Mouse (Mus musculus) MEL (cell line): Measurements from ENCODE around the gene Hist2h3c1. TPM values are rescaled to one million over a fixed set of nuclear protein-coding genes. Genes with fewer than 3 reads are reported as not detected.

ENCODE experiments used
- DNase-seq: peaks from one replicate; pipeline ENCODE4 v3.0.0; 2011; ENCODE audit warnings: low read depth, low spot score
- H3K27ac ChIP-seq: 2 replicates; pipeline ENCODE4 v1.5.1; 2012; ENCODE audit warnings: low read depth, mild to moderate bottlenecking, control low read depth, low read length, moderate library complexity; ENCODE audit not compliant: control insufficient read depth
- H3K27me3 ChIP-seq, 2 experiments: fragments of 150-350 bp in 1 of 2; sonication (generic) in 1 of 2; 2 replicates each; pipeline ENCODE4 v1.6.1; 2012; ENCODE audit warnings: low read length in 2 of 2, mild to moderate bottlenecking in 2 of 2, improper control_type of control experiment in 1 of 2, moderate library complexity in 1 of 2; ENCODE audit not compliant: insufficient read depth in 2 of 2, control insufficient read depth in 1 of 2
- H3K36me3 ChIP-seq, 2 experiments: 2 replicates each; pipeline ENCODE4 v1.6.1; 2012 to 2014; ENCODE audit warnings: low read length in 2 of 2, improper control_type of control experiment in 1 of 2, inconsistent platforms in 1 of 2, mild to moderate bottlenecking in 1 of 2; ENCODE audit not compliant: insufficient read depth in 2 of 2, control insufficient read depth in 1 of 2
- H3K4me1 ChIP-seq, 2 experiments: fragments of 150-350 bp in 1 of 2; sonication (generic) in 1 of 2; 2 replicates each; pipeline ENCODE4 v1.6.1; 2012; ENCODE audit warnings: low read length in 2 of 2, improper control_type of control experiment in 1 of 2, mild to moderate bottlenecking in 1 of 2; ENCODE audit not compliant: insufficient read depth in 2 of 2, control insufficient read depth in 1 of 2
- H3K4me3 ChIP-seq, 2 experiments: fragments of 150-350 bp in 1 of 2; sonication (generic) in 1 of 2; 2 replicates each; pipeline ENCODE4 v1.5.1; 2012; ENCODE audit warnings: low read depth in 2 of 2, low read length in 2 of 2, mild to moderate bottlenecking in 2 of 2, moderate library complexity in 2 of 2, control low read depth in 1 of 2, improper control_type of control experiment in 1 of 2; ENCODE audit not compliant: control insufficient read depth in 1 of 2, insufficient read depth in 1 of 2
- H3K79me2 ChIP-seq: 2 replicates; pipeline ENCODE4 v1.6.1; 2012; ENCODE audit warnings: mild to moderate bottlenecking, low read length, moderate library complexity; ENCODE audit not compliant: control insufficient read depth, poor library complexity, insufficient read depth
- H3K9ac ChIP-seq: 2 replicates; pipeline ENCODE4 v1.6.1; 2012; ENCODE audit warnings: low read depth, mild to moderate bottlenecking, control low read depth, low read length, moderate library complexity; ENCODE audit not compliant: control insufficient read depth, poor library complexity, severe bottlenecking
- H3K9me3 ChIP-seq: fragments of 150-350 bp; sonication (generic); replicated peaks from 2 replicates; pipeline ENCODE4 v1.6.1; 2012; ENCODE audit warnings: mild to moderate bottlenecking, low read length, improper control_type of control experiment, moderate library complexity; ENCODE audit not compliant: insufficient read depth
- ETS1 ChIP-seq: IDR thresholded peaks from 2 replicates; pipeline ENCODE4 v1.6.1; 2012; ENCODE audit warnings: low read depth, mild to moderate bottlenecking, inconsistent platforms, low read length, improper control_type of control experiment, moderate library complexity
- GABPA ChIP-seq: IDR thresholded peaks from 2 replicates; pipeline ENCODE4 v1.6.1; 2012; ENCODE audit warnings: low read depth, mild to moderate bottlenecking, inconsistent platforms, low read length, improper control_type of control experiment, moderate library complexity
- GATA1 ChIP-seq: IDR thresholded peaks from 2 replicates; pipeline ENCODE4 v1.6.1; 2011; ENCODE audit warnings: low read depth, low read length, improper control_type of control experiment
- HCFC1 ChIP-seq: IDR thresholded peaks from 2 replicates; pipeline ENCODE4 v1.6.1; 2012; ENCODE audit warnings: low read depth, mild to moderate bottlenecking, inconsistent platforms, low read length, improper control_type of control experiment, moderate library complexity
- KAT2A ChIP-seq: conservative IDR thresholded peaks from 2 replicates; pipeline ENCODE4 v1.6.1; 2012; ENCODE audit warnings: low read depth, low read length, improper control_type of control experiment, inconsistent platforms
- MAFK ChIP-seq: IDR thresholded peaks from 2 replicates; pipeline ENCODE4 v1.6.1; 2011; ENCODE audit warnings: low read depth, mild to moderate bottlenecking, low read length, improper control_type of control experiment, borderline replicate concordance
- MAX ChIP-seq: IDR thresholded peaks from 2 replicates; pipeline ENCODE4 v1.6.1; 2011; ENCODE audit warnings: low read length, improper control_type of control experiment
- MXI1 ChIP-seq: IDR thresholded peaks from 2 replicates; pipeline ENCODE4 v1.6.1; 2011; ENCODE audit warnings: mild to moderate bottlenecking, low read depth, low read length, improper control_type of control experiment
- MYB ChIP-seq: IDR thresholded peaks from 2 replicates; pipeline ENCODE4 v1.6.1; 2011; ENCODE audit warnings: mild to moderate bottlenecking, low read depth, low read length, improper control_type of control experiment
- MYC ChIP-seq: IDR thresholded peaks from 2 replicates; pipeline ENCODE4 v1.6.1; 2011; ENCODE audit warnings: low read depth, mild to moderate bottlenecking, low read length, improper control_type of control experiment, moderate library complexity
- NELFE ChIP-seq: IDR thresholded peaks from 2 replicates; pipeline ENCODE4 v1.6.1; 2011; ENCODE audit warnings: low read depth, low read length, improper control_type of control experiment
- POLR2A ChIP-seq, 2 experiments: IDR thresholded peaks; 2 replicates each; pipeline ENCODE4 v1.6.1; 2011 to 2012; ENCODE audit warnings: low read length in 2 of 2, mild to moderate bottlenecking in 2 of 2, control low read depth in 1 of 2, improper control_type of control experiment in 1 of 2, low read depth in 1 of 2, moderate library complexity in 1 of 2; ENCODE audit not compliant: control insufficient read depth in 1 of 2, insufficient read depth in 1 of 2, poor library complexity in 1 of 2
- POLR2AphosphoS2 ChIP-seq: IDR thresholded peaks from 2 replicates; pipeline ENCODE4 v1.6.1; 2011; ENCODE audit warnings: low read length, improper control_type of control experiment
- TCF12 ChIP-seq: IDR thresholded peaks from 2 replicates; pipeline ENCODE4 v1.6.1; 2014; ENCODE audit warnings: low read depth, mild to moderate bottlenecking, inconsistent platforms, low read length, improper control_type of control experiment, moderate library complexity
- UBTF ChIP-seq: IDR thresholded peaks from 2 replicates; pipeline ENCODE4 v1.6.1; 2012; ENCODE audit warnings: low read depth, mild to moderate bottlenecking, inconsistent platforms, low read length, improper control_type of control experiment, moderate library complexity, borderline replicate concordance; ENCODE audit not compliant: insufficient read depth
- USF1 ChIP-seq: IDR thresholded peaks from 2 replicates; pipeline ENCODE4 v1.6.1; 2014; ENCODE audit warnings: low read depth, mild to moderate bottlenecking, inconsistent platforms, low read length, improper control_type of control experiment, moderate library complexity
- ZC3H11A ChIP-seq: IDR thresholded peaks from 2 replicates; pipeline ENCODE4 v1.6.1; 2012; ENCODE audit warnings: low read depth, mild to moderate bottlenecking, inconsistent platforms, low read length, improper control_type of control experiment
- ZKSCAN1 ChIP-seq: IDR thresholded peaks from 2 replicates; pipeline ENCODE4 v1.6.1; 2012; ENCODE audit warnings: low read depth, mild to moderate bottlenecking, inconsistent platforms, low read length, improper control_type of control experiment, moderate library complexity
- ZMIZ1 ChIP-seq: IDR thresholded peaks from 2 replicates; pipeline ENCODE4 v1.6.1; 2012; ENCODE audit warnings: low read depth, mild to moderate bottlenecking, inconsistent platforms, low read length, improper control_type of control experiment, moderate library complexity
- ZNF384 ChIP-seq: IDR thresholded peaks from 2 replicates; pipeline ENCODE4 v1.6.1; 2012; ENCODE audit warnings: low read depth, mild to moderate bottlenecking, inconsistent platforms, low read length, improper control_type of control experiment
- polyA plus RNA-seq, 2 experiments: library from polyadenylated mRNA; stranded (reverse) in 1 of 2; unstranded in 1 of 2; fragments of >175 nt in 1 of 2; fragments of >200 nt in 1 of 2; gene quantifications; 2 replicates each; pipeline versions ENCODE4 v1.2.1 to v1.2.4; 2012; ENCODE audit warnings: low replicate concordance in 2 of 2, low read depth in 1 of 2; ENCODE audit not compliant: insufficient read length in 2 of 2, insufficient read depth in 1 of 2, missing spikeins in 1 of 2
- total RNA-seq: library from RNA; depleted of rRNA; stranded (reverse); fragments of 300-350 nt; gene quantifications from 2 replicates; pipeline ENCODE4 v1.2.3, GENCODE M21; 2012

The Hist2h3c1 gene
- total and polyA plus RNA-seq, 3 experiments = 1.5 TPM; not detected in 2

DNA sequence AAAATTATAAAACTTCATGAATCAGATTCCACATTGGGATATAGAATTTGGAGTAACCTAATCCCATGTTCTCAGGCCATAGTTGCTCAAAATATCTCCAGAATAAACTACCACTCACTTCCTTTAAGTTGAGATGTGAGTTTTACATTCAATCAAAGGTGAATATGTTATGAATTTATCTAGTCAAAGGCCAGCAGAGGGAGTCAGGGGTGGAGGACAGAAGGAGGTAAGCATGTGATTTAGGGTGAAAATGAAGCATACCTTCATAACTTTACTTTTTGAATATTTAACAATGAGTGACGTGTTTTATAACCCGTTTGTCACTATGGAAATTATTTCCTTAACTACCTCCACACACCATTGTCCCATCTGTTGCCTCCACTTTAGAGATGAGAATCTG is 11.6 kb upstream of the Hist2h3c1 start:
- no peaks in the 10 kb centered on the region for H3K27me3 ChIP-seq
- no peaks in the 10 kb centered on the region for H3K9me3 ChIP-seq
- H3K4me3 ChIP-seq = no peak overlapping the region
- no peak overlapping the region for H3K27ac ChIP-seq
- TF ChIP-seq TCF12 (no peak), MXI1 (no peak), ZKSCAN1 (no peak), GABPA (no peak), ZNF384 (no peak), GATA1 (no peak), USF1 (no peak), MYB (no peak), MAX (no peak), ZMIZ1 (no peak), POLR2AphosphoS2 (no peak), POLR2A (IDR thresholded peaks at IDR 0.05; ENCODE audit: control insufficient read depth in 1 of 2, insufficient read depth in 1 of 2, low read depth in 1 of 2, low read length in 2 of 2, poor library complexity in 1 of 2) (no peak), MYC (no peak), HCFC1 (no peak), UBTF (no peak), ZC3H11A (no peak), ETS1 (no peak), NELFE (no peak)
- peaks cover 11 to 28% of the 10 kb centered on the region in 2 experiments for H3K4me1 ChIP-seq
- no peak overlapping the region for H3K9ac ChIP-seq
- peaks cover 4% of the 10 kb centered on the region; the same call in 1 of the 2 replicates for H3K79me2 ChIP-seq
- peak; percentile 52 for DNase-seq
- H3K36me3 ChIP-seq = peaks cover 0 to 24% of the 10 kb centered on the region in 2 experiments; a peak in 2 of 4 replicates

DNA sequence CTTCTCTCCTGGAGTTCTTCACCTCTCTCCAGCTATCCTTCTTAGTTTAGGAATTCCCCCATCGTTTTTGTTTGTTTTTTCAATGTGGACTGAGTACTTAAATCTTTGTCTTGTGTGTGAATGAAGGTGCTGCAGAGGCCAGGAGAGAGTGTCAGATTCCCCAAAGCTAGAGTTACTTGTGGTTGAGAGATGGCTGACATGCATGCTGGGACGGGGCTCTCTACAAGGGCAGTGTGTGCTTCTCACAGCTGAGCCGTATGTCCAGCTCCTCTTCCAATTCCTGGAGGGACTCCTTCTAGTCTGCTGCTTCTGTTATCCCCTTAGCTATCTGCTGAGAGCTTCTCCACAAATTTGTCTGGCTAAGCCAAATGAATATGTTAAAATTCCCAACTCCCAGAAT is 10.6 kb upstream of the Hist2h3c1 start:
- peaks cover 4% of the 10 kb centered on the region; the same call in 1 of the 2 replicates for H3K79me2 ChIP-seq
- peaks cover 8 to 24% of the 10 kb centered on the region in 2 experiments for H3K4me1 ChIP-seq
- H3K36me3 ChIP-seq = peaks cover 0 to 23% of the 10 kb centered on the region in 2 experiments; a peak in 2 of 4 replicates
- no peak overlapping the region for H3K9ac ChIP-seq
- no peak overlapping the region for H3K27ac ChIP-seq
- no peak for TF ChIP-seq NELFE
- no peak for TF ChIP-seq MAFK
- no peak for TF ChIP-seq ZKSCAN1
- TF ChIP-seq KAT2A = no peak
- TF ChIP-seq MYB = no peak
- TF ChIP-seq MYC = no peak
- H3K4me3 ChIP-seq = no peak overlapping the region
- H3K9me3 ChIP-seq = no peaks in the 10 kb centered on the region
- H3K27me3 ChIP-seq = no peaks in the 10 kb centered on the region
- peak; percentile 46 for DNase-seq
